Mouse (Mus musculus) CD4-positive, CD25-positive, alpha-beta regulatory T cell (primary cell): ENCODE measurements around the gene Olfr270. TPM values are rescaled to one million over a fixed set of nuclear protein-coding genes. Genes with fewer than 3 reads are reported as not detected.

Source experiments
- polyA plus RNA-seq: library from polyadenylated mRNA; unstranded; fragments of 100-300 nt; shearing (Covaris generic); gene quantifications from one replicate; pipeline ENCODE4 v1.2.1, GENCODE M21; 2017

Gene Olfr270
- polyA plus RNA-seq, result not detected

GRCm38 (mm10) chr4:52964247-52964646 lies at the start of gene Olfr270:
Olfr270 (plus strand) TSS chr4:52964547.

GRCm38 (mm10) chr4:52919078-52919477 lies 45.3 kb upstream of the Olfr270 start, which contains the start of gene Olfr272:
Olfr272 (minus strand) TSS chr4:52919178.

GRCm38 (mm10) chr4:52989248-52989647 lies 24.9 kb downstream of the Olfr270 start, which contains the start of gene Nipsnap3a:
Nipsnap3a (plus strand) TSS chr4:52989272.

GRCm38 (mm10) chr4:53011732-53012361 lies 47.5 kb downstream of the Olfr270 start, which contains the start of gene Nipsnap3b:
Nipsnap3b (plus strand) TSS chr4:53011880.

Other genes starting within 250 kb of the Olfr270 start
- not detected for gene Olfr275, start 149.9 kb upstream of the Olfr270 start, polyA plus RNA-seq
- 0.11 TPM for gene Olfr273, start 105.3 kb upstream of the Olfr270 start, polyA plus RNA-seq
- not detected for gene Olfr272, start 45.4 kb upstream of the Olfr270 start, polyA plus RNA-seq
- not detected for gene Nipsnap3a, start 24.7 kb downstream of the Olfr270 start, polyA plus RNA-seq
- 80.4 TPM for gene Nipsnap3b, start 47.3 kb downstream of the Olfr270 start, polyA plus RNA-seq
- 6.8 TPM for gene Abca1, start 195.3 kb downstream of the Olfr270 start, polyA plus RNA-seq